Mouse (Mus musculus) ES-Bruce4 (cell line): Measurements from ENCODE around the gene Cyb5r1.

Experiments
- CTCF ChIP-seq: IDR thresholded peaks from one replicate; pipeline ENCODE4 v1.8.1; 2011; ENCODE audit warnings: low read depth, low read length
- EP300 ChIP-seq: IDR thresholded peaks from 2 replicates; pipeline ENCODE4 v1.6.1; 2011; ENCODE audit warnings: low read depth, low read length; ENCODE audit not compliant: insufficient read depth
- POLR2A ChIP-seq: IDR thresholded peaks from one replicate; pipeline ENCODE4 v1.8.1; 2011; ENCODE audit warnings: low read length; ENCODE audit not compliant: insufficient read depth

GRCm38 (mm10) chr1:134381051-134381450, 24.3 kb upstream of the Cyb5r1 start:
- no peak for TF ChIP-seq CTCF
- no peak for TF ChIP-seq POLR2A
- TF ChIP-seq EP300 = no peak
